Mouse (Mus musculus) embryonic facial prominence, embryonic 12.5 days (tissue): ENCODE measurements at regions not wholly inside any gene's neighbourhood (a gene's known extent, or its start where the extent isn't known, plus 50 kb on each side); places are given as distances from the start of the nearest gene placed in this dataset.

Experiments
- ATAC-seq: fragments of 200-750 bp; cut with Nextera tagmentation; 2 replicates; pipeline ENCODE4 v1.8.0; 2017; ENCODE audit not compliant: insufficient number of reproducible peaks, insufficient read depth, low FRiP score, low TSS enrichment
- H3K27ac ChIP-seq: fragments of 300-500 bp; sonication (generic); 2 replicates; pipeline ENCODE4 v1.5.1; 2016; ENCODE audit warnings: mild to moderate bottlenecking
- H3K27me3 ChIP-seq: fragments of 300-500 bp; sonication (generic); 2 replicates; pipeline ENCODE4 v1.6.1; 2016; ENCODE audit warnings: mild to moderate bottlenecking, moderate library complexity
- H3K36me3 ChIP-seq: fragments of 300-500 bp; sonication (generic); 2 replicates; pipeline ENCODE4 v1.6.1; 2016; ENCODE audit warnings: mild to moderate bottlenecking
- H3K4me1 ChIP-seq: fragments of 300-500 bp; sonication (generic); 2 replicates; pipeline ENCODE4 v1.6.1; 2016
- H3K4me2 ChIP-seq: fragments of 300-500 bp; sonication (generic); replicated peaks from 2 replicates; pipeline ENCODE4 v1.6.1; 2016; ENCODE audit warnings: mild to moderate bottlenecking, moderate library complexity
- H3K4me3 ChIP-seq: fragments of 300-500 bp; sonication (generic); 2 replicates; pipeline ENCODE4 v1.5.1; 2016; ENCODE audit warnings: mild to moderate bottlenecking
- H3K9ac ChIP-seq: fragments of 300-500 bp; sonication (generic); 2 replicates; pipeline ENCODE4 v1.6.1; 2016; ENCODE audit warnings: mild to moderate bottlenecking, moderate library complexity
- H3K9me3 ChIP-seq: fragments of 300-500 bp; sonication (generic); 2 replicates; pipeline ENCODE4 v1.6.1; 2016; ENCODE audit warnings: mild to moderate bottlenecking, moderate library complexity
- WGBS: fragments of 180-500 bp; shearing (Covaris S2); methylation state at CpG from one replicate; pipeline ENCODE4 v1.1.7; 2016; 5-methylcytosine and 5-hydroxymethylcytosine counted together

GRCm38 (mm10) chr2:139312053-139312452 lies 181.7 kb upstream of the Sptlc3 start:
- H3K4me3 ChIP-seq, result no peak overlapping the region
- H3K27ac ChIP-seq, result no peak overlapping the region
- ATAC-seq, result no peak
- no peak overlapping the region for H3K4me2 ChIP-seq
- no peaks in the 10 kb centered on the region for H3K9me3 ChIP-seq
- H3K9ac ChIP-seq, result no peak overlapping the region
- H3K36me3 ChIP-seq, result no peaks in the 10 kb centered on the region
- 88% methylated on average over 4 of the region's 4 CpGs for WGBS
- no peaks in the 10 kb centered on the region for H3K4me1 ChIP-seq
- no peaks in the 10 kb centered on the region for H3K27me3 ChIP-seq

- Histone ChIP-seq H3K27me3 (no peaks in the 10 kb centered on the region), H3K4me2 (no peak overlapping the region), H3K36me3 (no peaks in the 10 kb centered on the region), H3K9ac (no peak overlapping the region), H3K9me3 (no peaks in the 10 kb centered on the region), H3K27ac (no peak overlapping the region), H3K4me3 (no peak overlapping the region), H3K4me1 (no peaks in the 10 kb centered on the region)
- WGBS, result 51% methylated on average over 2 of the region's 2 CpGs
- ATAC-seq, result no peak
Observed at GRCm38 (mm10) chr2:139322509-139322908, 171.2 kb upstream of the Sptlc3 start.

- Histone ChIP-seq H3K9ac (no peak overlapping the region), H3K27ac (no peak overlapping the region), H3K4me1 (no peaks in the 10 kb centered on the region), H3K27me3 (no peaks in the 10 kb centered on the region), H3K9me3 (no peaks in the 10 kb centered on the region), H3K4me2 (no peak overlapping the region), H3K4me3 (no peak overlapping the region), H3K36me3 (no peaks in the 10 kb centered on the region)
- WGBS, result 74% methylated on average over 3 of the region's 3 CpGs
- ATAC-seq, result no peak
Observed at GRCm38 (mm10) chr2:139325501-139325900, 168.2 kb upstream of the Sptlc3 start.

- H3K36me3 ChIP-seq, result no peaks in the 10 kb centered on the region
- no peak overlapping the region for H3K27ac ChIP-seq
- no peaks in the 10 kb centered on the region for H3K27me3 ChIP-seq
- H3K4me3 ChIP-seq, result no peak overlapping the region
- WGBS, result 58% methylated on average over 1 of the region's 1 CpGs
- H3K9me3 ChIP-seq, result no peaks in the 10 kb centered on the region
- no peak overlapping the region for H3K9ac ChIP-seq
- ATAC-seq, result no peak
- H3K4me2 ChIP-seq, result no peak overlapping the region
- H3K4me1 ChIP-seq, result no peaks in the 10 kb centered on the region
Observed at GRCm38 (mm10) chr2:139334681-139335080, 159.0 kb upstream of the Sptlc3 start.

GRCm38 (mm10) chr2:139338240-139338639 lies 155.5 kb upstream of the Sptlc3 start:
- Histone ChIP-seq H3K27ac (no peak overlapping the region), H3K4me3 (no peak overlapping the region), H3K36me3 (no peaks in the 10 kb centered on the region), H3K4me2 (no peak overlapping the region), H3K9me3 (no peaks in the 10 kb centered on the region), H3K4me1 (no peaks in the 10 kb centered on the region), H3K9ac (no peak overlapping the region), H3K27me3 (no peaks in the 10 kb centered on the region)
- ATAC-seq, result no peak
- WGBS, result 49% methylated on average over 4 of the region's 4 CpGs

- Histone ChIP-seq H3K4me2 (no peak overlapping the region), H3K9ac (no peak overlapping the region), H3K9me3 (no peaks in the 10 kb centered on the region), H3K4me3 (no peak overlapping the region), H3K4me1 (no peaks in the 10 kb centered on the region), H3K36me3 (no peaks in the 10 kb centered on the region), H3K27ac (no peak overlapping the region), H3K27me3 (no peaks in the 10 kb centered on the region)
- WGBS, result 90% methylated on average over 3 of the region's 3 CpGs
- ATAC-seq, result no peak
Observed at GRCm38 (mm10) chr2:139356280-139357010, 137.3 kb upstream of the Sptlc3 start.

GRCm38 (mm10) chr2:139362245-139362847 lies 131.4 kb upstream of the Sptlc3 start:
- no peak for ATAC-seq
- no peaks in the 10 kb centered on the region for H3K36me3 ChIP-seq
- no peak overlapping the region for H3K9ac ChIP-seq
- no peaks in the 10 kb centered on the region for H3K27me3 ChIP-seq
- H3K4me2 ChIP-seq, result no peak overlapping the region
- no peaks in the 10 kb centered on the region for H3K9me3 ChIP-seq
- H3K4me1 ChIP-seq, result no peaks in the 10 kb centered on the region
- no peak overlapping the region for H3K4me3 ChIP-seq
- H3K27ac ChIP-seq, result no peak overlapping the region
- WGBS, result 56% methylated on average over 1 of the region's 1 CpGs

GRCm38 (mm10) chr2:139370070-139370469 lies 123.6 kb upstream of the Sptlc3 start:
- Histone ChIP-seq H3K4me2 (no peak overlapping the region), H3K27ac (no peak overlapping the region), H3K9me3 (no peaks in the 10 kb centered on the region), H3K4me1 (no peaks in the 10 kb centered on the region), H3K27me3 (no peaks in the 10 kb centered on the region), H3K36me3 (no peaks in the 10 kb centered on the region), H3K9ac (no peak overlapping the region), H3K4me3 (no peak overlapping the region)
- WGBS, result 21% methylated on average over 1 of the region's 1 CpGs
- ATAC-seq, result no peak

- 82% methylated on average over 6 of the region's 6 CpGs for WGBS
- H3K36me3 ChIP-seq, result no peaks in the 10 kb centered on the region
- ATAC-seq, result no peak
- H3K27ac ChIP-seq, result no peak overlapping the region
- H3K4me2 ChIP-seq, result no peak overlapping the region
- no peaks in the 10 kb centered on the region for H3K9me3 ChIP-seq
- H3K4me1 ChIP-seq, result no peaks in the 10 kb centered on the region
- no peak overlapping the region for H3K9ac ChIP-seq
- H3K27me3 ChIP-seq, result no peaks in the 10 kb centered on the region
- H3K4me3 ChIP-seq, result no peak overlapping the region
Observed at GRCm38 (mm10) chr2:139380285-139380684, 113.4 kb upstream of the Sptlc3 start.

GRCm38 (mm10) chr2:139381628-139382027 lies 112.1 kb upstream of the Sptlc3 start:
- H3K9me3 ChIP-seq, result no peaks in the 10 kb centered on the region
- peak; percentile 69; the same call in 1 of the 2 replicates for ATAC-seq
- H3K27me3 ChIP-seq, result no peaks in the 10 kb centered on the region
- no peak overlapping the region for H3K27ac ChIP-seq
- no peak overlapping the region for H3K4me2 ChIP-seq
- H3K4me3 ChIP-seq, result no peak overlapping the region
- WGBS, result 0% methylated on average over 1 of the region's 1 CpGs
- H3K9ac ChIP-seq, result no peak overlapping the region
- H3K4me1 ChIP-seq, result no peaks in the 10 kb centered on the region
- H3K36me3 ChIP-seq, result no peaks in the 10 kb centered on the region

- H3K4me3 ChIP-seq, result no peak overlapping the region
- no peaks in the 10 kb centered on the region for H3K27me3 ChIP-seq
- ATAC-seq, result no peak
- H3K9ac ChIP-seq, result no peak overlapping the region
- no peaks in the 10 kb centered on the region for H3K9me3 ChIP-seq
- H3K4me2 ChIP-seq, result no peak overlapping the region
- H3K4me1 ChIP-seq, result no peaks in the 10 kb centered on the region
- WGBS, result 68% methylated on average over 3 of the region's 3 CpGs
- H3K36me3 ChIP-seq, result no peaks in the 10 kb centered on the region
- H3K27ac ChIP-seq, result no peak overlapping the region
Observed at GRCm38 (mm10) chr2:139413559-139413958, 80.2 kb upstream of the Sptlc3 start.

- Histone ChIP-seq H3K27me3 (no peaks in the 10 kb centered on the region), H3K9me3 (no peaks in the 10 kb centered on the region), H3K4me1 (no peaks in the 10 kb centered on the region), H3K4me3 (no peak overlapping the region), H3K27ac (no peak overlapping the region), H3K4me2 (no peak overlapping the region), H3K9ac (no peak overlapping the region), H3K36me3 (no peaks in the 10 kb centered on the region)
- 27% methylated on average over 1 of the region's 1 CpGs for WGBS
- ATAC-seq, result no peak
Observed at GRCm38 (mm10) chr2:139417506-139417905, 76.2 kb upstream of the Sptlc3 start.
